Mouse (Mus musculus) adrenal gland, adult 2 months (tissue): ENCODE results near the gene Emc10. TPM values are rescaled to one million over a fixed set of nuclear protein-coding genes. Genes with fewer than 3 reads are reported as not detected.

Source experiments
- DNase-seq: peaks from one replicate; pipeline ENCODE4 v3.0.0; 2021
- polyA plus RNA-seq: library from polyadenylated mRNA; depleted of rRNA; stranded (reverse); fragments of >200 nt; gene quantifications from 2 replicates; pipeline ENCODE4 v1.2.3, GENCODE M21; 2012
- total RNA-seq, 2 experiments: library from RNA; stranded (reverse); gene quantifications; 2 replicates each; pipeline ENCODE4 v1.2.3; 2021

The Emc10 gene
- total and polyA plus RNA-seq, 3 experiments = 77.9 to 555 (median 101) TPM

DNA sequence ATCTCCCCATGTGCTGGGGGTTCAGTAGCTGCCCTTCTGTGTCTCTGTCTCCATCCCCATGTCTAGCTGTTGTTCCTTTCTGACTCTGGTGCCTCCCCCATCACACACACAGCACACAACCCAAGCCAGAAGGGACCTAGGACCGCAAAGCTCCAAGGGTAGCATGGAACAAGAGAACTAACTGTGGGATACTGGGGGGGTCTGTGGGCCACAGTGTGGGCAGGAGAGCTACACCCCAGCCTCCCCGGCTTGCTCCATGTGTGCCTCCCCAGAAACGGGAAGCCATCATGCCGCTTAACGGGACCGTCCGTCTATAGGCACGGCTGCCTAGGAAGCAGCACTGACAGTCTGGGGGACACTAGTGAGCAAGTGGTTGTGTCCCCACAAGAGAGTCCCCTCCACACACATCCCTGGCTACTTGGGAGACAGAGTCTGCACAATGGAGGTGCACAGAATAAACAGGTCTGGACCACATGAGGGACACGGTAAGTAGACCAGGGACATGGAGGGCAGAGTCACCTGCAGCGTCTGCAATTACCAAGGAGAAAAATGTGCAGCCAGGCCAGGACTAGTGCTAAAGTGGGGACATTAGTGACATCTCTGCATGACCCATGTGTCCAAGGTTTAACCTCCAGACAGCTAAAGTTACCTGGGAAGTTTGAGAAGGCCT is 32.6 kb downstream of the Emc10 start:
- DNase-seq = no peak

DNA sequence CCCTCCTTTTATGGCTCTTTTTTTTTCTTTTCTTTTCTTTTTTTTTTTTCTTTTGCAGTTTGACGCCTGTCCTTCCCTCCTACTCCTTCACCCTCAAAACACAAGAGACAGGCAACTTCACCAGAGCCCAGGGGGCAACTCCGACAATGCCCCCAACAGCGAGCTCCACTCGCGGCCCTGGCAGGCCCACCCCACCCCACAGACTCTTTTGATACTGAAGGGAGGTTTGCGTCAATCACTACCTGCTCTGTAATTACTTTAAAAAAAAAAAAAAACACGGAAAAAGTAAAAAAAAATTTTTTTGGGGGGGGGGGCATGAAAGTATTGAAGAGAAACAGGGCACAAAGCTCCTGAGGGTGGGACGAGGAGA is 33.3 kb downstream of the Emc10 start:
- DNase-seq = no peak

DNA sequence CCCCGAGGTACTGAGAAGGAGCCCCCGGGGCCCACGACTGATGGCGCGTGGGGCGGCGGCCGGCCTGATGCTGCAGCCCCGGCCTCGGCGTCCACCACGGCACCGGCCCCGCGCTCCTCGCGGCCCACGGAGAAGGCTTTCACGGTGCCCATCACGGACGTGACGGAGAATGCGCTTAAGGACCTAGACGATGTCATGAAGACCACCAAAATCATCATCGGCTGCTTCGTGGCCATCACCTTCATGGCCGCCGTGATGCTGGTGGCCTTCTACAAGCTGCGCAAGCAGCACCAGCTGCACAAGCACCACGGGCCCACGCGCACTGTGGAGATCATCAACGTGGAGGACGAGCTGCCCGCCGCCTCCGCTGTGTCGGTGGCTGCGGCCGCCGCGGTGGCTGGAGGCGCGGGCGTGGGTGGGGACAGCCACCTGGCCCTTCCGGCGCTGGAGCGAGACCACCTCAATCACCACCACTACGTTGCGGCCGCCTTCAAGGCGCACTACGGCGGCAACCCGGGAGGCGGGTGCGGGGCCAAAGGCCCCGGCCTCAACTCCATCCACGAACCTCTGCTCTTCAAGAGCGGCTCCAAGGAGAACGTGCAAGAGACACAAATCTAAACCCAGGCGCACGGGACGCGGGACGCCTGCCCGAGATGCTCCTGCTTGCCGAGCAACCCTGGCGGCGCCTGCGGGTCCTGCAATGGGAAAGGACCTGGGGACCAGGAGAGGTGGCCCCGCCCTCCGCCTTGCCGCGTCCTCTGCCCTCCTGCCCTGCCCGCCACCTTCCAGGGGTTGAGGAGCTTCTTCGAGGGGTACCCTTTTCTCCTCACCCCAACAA is 33.9 kb downstream of the Emc10 start:
- no peak for DNase-seq

DNA sequence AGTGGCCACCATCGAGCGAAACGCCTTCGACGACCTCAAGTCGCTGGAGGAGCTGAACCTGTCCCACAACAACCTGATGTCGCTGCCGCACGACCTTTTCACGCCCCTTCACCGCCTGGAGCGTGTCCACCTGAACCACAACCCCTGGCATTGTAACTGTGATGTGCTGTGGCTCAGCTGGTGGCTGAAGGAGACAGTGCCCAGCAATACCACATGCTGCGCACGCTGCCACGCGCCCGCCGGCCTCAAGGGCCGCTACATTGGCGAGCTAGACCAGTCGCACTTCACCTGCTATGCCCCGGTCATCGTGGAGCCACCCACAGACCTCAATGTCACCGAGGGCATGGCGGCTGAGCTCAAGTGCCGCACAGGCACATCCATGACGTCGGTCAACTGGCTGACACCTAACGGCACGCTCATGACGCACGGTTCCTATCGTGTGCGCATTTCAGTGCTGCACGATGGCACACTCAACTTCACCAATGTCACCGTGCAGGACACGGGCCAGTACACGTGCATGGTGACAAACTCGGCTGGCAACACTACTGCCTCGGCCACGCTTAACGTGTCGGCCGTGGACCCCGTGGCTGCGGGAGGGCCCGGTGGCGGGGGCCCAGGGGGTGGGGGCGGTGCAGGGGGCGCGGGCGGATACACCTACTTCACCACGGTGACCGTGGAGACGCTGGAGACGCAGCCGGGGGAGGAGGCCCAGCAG is 34.7 kb downstream of the Emc10 start:
- DNase-seq = no peak

DNA sequence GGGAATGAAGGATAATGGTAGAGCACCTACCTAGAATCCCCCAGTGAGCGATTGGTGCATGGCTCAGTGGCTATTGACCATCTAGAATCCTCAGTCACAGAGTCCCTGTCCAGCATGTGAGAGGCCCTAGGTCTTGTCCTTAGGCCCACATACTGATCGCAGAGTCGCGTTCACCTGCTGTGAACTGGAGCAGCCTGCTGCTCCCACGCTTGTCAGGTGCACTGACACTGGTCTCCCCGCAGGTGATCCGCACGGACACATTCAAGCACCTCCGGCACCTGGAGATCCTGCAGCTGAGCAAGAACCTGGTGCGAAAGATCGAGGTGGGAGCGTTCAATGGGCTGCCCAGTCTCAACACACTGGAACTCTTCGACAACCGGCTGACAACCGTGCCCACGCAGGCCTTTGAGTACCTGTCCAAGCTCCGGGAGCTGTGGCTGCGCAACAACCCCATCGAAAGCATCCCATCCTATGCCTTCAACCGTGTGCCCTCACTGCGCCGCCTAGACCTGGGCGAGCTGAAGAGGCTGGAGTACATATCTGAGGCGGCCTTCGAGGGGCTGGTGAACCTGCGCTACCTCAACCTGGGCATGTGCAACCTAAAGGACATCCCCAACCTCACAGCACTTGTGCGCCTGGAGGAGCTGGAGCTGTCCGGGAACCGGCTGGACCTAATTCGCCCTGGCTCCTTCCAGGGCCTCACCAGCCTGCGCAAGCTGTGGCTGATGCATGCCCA is 35.4 kb downstream of the Emc10 start:
- no peak for DNase-seq

DNA sequence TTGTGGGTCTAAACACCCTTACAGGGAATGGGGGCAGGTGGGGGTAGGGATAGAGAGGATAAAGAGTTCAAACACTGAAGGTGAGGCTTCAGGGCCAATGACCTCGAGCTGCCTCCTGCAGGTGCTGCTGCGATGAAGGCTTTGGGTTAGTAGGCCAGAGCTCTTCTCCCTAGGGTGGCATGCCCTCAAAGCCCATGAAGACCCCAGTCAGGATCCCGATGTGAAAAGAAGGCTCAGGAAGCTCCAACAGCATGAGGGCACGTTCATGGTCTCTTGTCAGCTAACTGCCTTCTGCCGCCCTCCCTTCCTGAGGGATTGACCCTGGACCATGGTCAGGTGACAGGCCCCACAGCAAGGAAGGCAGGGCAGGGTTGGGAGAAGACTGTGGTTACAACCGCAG is 36.3 kb downstream of the Emc10 start:
- DNase-seq = no peak

DNA sequence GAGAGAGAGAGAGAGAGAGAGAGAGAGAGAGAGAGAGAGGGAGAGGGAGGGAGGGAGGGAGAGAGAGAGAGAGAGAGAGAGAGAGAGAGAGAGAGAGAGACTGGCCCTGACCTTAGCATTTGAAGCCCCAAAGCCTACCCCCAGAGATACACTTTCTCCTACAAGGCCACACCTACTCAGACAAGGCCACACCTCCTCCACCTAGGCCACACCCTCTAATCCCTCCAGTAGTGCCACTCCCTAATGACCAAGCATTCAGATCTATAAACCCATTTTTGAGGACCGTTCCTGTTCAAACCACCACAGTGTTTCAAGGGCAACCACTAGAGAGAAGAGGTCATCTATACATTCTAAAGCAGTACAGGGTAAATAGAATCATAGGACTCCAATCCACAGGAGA is 40.0 kb downstream of the Emc10 start:
- no peak for DNase-seq

DNA sequence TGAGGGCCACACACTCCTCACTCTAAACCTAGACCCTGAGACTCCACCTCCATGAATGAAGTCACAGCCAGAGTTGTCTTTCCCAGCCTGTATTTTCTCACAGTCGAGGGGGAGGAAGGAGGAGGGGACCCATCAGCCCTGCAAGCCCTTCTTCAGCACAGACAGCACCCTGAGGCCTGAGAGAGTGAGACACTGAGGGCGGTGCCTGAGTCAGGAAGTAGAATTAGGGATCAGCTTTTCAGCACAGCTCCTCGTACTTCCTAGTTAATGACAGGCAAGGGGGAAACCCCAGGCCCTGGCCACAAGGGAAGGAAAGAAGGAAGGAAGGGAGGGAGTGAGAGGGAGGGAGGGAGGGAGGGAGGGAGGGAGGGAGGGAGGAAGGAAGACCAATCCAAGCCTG is 43.1 kb downstream of the Emc10 start:
- no peak for DNase-seq

DNA sequence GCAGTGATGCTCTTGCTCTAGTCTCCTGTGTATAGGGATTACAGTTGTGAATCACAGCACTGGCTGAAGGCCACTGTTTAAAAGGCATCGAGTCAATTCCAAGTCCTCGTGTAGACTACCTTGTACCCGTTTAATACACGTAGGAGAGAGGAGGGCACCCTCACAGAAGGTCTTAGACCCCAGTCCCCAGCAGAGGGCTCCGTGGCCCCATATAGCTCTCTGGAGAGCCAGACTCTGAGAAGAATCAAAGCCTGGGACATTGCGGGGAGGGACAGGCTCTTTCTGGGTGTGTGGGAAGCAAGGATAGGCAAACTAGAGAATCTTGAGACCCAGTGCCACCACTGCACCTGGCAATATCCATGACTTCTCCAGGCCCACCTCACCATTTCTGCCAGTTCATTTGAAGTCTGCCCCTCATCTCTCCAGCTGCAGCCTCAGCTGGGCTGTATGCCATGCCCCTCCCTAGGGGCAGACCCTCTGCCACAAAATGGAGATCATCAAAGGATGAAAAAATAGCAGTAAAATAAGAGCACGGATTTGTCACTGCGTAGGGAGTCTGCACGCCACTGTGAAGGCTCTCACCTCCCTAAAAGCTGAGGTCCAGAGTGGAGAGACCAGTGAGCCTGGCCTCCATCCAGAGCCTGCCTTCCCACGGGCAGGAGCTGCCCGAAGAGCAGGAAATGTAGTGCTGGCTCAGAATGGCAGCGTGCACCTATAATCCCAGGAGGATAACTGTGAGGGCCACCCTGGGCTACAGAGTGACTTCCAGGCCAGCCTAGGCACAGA is 50.1 kb downstream of the Emc10 start:
- no peak for DNase-seq

DNA sequence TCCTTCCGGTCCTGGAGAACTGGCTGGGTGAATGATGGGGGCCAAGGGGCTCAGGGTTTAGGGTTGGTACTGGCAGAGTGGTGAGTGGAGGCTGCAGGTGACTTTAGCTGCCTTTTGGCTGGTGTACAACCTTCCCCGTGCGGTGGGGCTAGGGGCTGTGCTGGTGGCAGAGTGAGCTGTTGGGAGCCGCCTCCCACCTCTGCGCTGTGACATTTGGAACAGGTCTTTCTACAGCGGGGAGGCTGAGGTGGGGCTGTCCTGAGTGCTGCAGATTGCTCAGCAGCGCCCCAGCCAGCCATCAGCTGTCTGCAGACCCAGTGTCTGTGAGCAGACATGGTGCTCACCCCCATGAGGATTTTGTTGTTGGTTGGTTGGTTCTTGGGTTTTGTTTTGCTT is 50.8 kb downstream of the Emc10 start:
- no peak for DNase-seq

DNA sequence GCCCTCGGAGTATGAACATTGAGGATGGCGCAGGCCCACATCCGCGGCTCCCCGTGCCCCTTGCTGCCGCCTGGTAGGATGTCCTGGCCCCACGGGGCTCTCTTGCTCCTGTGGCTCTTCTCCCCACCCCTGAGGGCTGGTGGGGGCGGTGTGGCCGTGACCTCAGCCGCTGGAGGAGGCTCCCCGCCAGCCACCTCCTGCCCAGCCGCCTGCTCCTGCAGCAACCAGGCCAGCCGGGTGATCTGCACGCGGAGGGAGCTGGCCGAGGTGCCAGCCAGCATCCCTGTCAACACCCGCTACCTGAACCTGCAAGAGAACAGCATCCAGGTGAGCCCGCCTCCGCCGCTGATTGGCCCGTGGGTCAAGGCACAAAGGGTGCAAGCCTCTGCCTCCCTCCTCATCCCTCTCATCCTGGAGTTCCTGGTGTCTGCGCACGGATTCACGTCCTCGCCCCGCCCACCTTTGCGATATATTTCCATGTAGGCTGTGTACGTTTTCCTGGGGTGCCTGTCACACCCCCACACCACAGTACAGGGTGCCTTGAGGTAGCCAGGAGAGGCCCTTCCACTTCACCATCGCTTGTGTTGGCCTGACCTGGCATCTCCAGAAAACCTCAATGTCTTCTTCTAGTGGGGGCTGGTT is 51.3 kb downstream of the Emc10 start:
- DNase-seq = no peak

DNA sequence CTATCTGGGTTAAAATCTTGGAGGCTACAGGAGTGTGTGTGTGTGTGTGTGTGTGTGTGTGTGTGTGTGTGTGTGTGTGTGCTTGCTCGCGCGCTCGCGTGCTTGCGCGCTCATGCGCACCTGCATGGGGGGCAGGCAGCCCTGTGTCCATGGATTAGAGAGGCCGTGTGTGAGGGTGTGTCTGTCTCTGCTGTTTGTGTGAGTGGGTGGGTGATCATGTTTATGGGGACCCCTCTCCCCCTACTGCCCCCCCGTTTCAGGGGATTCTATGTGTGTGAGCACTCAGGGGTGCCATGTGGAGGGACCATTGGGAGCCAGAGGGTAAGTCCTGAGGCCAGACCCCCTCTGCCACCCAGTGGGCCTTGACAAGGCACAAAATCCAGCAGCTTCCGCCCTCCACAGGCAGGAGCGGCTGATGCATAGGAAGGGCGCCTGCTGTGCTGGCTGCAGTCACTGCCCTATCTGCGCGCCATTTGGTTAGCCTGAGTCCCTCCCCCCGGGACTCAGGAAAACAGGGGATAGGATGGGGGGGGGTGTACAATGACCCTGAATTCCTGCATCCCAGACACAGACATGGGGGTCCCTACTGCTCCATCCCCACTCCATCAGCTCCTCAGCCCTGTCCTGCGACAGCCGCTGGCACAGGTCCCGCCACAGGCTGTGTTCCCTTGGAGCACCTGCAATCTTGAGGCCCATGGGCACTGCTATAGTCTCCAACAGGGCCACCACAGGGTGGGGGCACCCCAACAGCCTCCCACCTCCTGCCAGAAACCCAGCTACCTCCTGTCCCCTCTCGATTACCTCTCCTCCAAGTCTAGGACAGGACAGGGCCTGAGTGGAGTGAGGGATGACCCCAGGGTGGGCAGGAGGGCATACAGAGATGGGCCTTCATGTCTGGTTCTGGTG is 52.8 kb downstream of the Emc10 start:
- DNase-seq = no peak

DNA sequence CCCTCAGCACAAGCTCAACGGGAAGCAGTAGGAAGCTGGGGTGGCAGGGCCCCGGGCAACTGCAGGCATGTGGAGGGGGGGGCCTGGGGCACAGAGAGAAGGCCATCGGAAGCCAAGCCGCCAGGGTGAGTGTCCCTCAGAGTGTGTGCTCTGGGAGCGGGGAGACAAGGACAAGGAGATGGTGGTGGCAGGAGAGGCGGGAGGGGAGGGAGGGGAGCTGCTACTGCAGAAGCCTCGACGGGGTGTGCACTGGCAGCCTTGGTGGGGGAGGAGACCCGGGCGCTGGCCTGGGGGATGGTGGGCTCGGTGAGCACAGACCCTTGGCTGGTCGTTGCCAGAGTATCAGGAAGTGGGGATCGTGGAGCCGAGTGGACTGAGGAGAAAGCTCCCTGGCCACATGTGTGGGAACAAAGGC is 53.9 kb downstream of the Emc10 start:
- no peak for DNase-seq

DNA sequence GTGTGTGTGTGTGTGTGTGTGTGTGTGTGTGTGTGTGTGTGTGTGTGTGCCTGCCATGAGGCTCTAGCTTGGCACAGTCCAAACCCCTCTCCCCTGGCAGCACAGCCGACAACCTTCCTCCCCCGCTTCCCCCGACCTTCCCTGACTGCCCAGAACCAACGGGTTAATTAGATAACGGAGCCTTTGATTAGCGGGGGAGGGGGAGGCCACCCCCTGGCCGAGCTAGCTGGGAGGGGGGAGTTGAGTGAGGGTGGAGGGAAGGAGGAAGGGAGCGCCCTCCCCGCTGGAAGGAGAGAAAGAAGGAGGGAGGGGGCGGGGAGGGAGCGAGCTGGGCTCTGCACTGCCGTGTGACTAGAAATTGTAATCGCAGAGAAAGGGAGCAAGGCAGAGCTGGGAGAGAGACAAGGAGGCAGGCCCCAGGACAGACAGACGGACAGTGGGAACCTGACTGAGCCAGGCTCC is 54.6 kb downstream of the Emc10 start:
- no peak for DNase-seq

DNA sequence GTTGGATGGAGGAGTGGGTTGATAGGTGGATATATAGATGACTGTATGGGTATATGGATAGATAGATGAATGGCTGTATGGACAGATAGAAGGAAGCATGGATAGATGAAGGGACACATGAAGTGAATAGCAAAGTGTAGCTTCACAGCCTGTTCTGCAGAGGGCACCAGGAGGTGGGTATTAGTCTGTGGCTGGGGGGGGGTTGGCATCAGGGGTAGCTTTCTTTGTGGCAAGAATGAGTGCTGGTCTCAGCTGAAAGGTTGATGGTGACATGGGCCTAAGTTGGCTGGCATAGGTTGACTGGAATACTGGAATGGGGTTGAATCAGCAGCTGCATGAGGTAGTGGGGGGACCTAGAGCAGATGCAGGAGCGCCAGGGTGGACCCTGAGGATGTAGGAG is 55.1 kb downstream of the Emc10 start:
- DNase-seq = no peak

DNA sequence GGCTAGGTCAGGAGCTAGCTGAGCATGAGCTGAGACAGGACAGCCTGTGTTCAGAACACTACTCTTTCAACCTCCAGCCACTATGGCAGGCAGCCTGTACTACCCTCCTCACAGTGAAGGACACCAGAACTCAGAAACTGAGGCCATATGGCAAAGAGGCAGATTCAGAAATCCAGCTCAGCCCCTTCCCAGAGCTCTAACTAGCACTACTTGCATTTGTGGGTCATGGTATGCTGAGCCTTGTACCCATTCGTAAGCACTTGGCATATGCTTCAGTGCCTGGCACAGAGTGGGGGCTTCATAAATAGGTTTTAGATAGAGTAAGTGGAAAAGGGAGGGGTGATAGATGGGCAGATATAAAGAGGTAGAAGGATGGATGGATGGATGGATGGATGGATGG is 55.9 kb downstream of the Emc10 start:
- DNase-seq = no peak
